Mouse (Mus musculus) CH12.LX (cell line): ENCODE data around the gene Snx10. TPM values are rescaled to one million over a fixed set of nuclear protein-coding genes. Genes with fewer than 3 reads are reported as not detected.

Experiments
- DNase-seq: peaks from one replicate; pipeline ENCODE4 v3.0.0-alpha.2; 2013; ENCODE audit errors: extremely low read depth
- H3K27ac ChIP-seq: 2 replicates; pipeline ENCODE4 v1.5.1; 2012; ENCODE audit warnings: low read depth, mild to moderate bottlenecking, control low read depth, moderate library complexity; ENCODE audit not compliant: insufficient read depth
- H3K27me3 ChIP-seq: replicated peaks from 2 replicates; pipeline ENCODE3; 2012; ENCODE audit warnings: inconsistent platforms
- H3K36me3 ChIP-seq, 2 experiments: replicated peaks in 1 of 2; 2 replicates each; pipeline versions ENCODE3 to v1.6.1; 2012; ENCODE audit warnings: inconsistent platforms in 1 of 2, low read length in 1 of 2, mild to moderate bottlenecking in 1 of 2, mixed read lengths in 1 of 2, moderate library complexity in 1 of 2; ENCODE audit not compliant: control insufficient read depth in 1 of 2, insufficient read depth in 1 of 2
- H3K4me1 ChIP-seq, 2 experiments: 2 replicates each; pipeline ENCODE4 v1.6.1; 2012; ENCODE audit warnings: inconsistent platforms in 1 of 2, moderate library complexity in 1 of 2; ENCODE audit not compliant: insufficient read depth in 2 of 2, control insufficient read depth in 1 of 2
- H3K4me2 ChIP-seq: 2 replicates; pipeline ENCODE4 v1.6.1; 2012; ENCODE audit warnings: low read depth, mild to moderate bottlenecking, control low read depth; ENCODE audit not compliant: poor library complexity, insufficient read depth, severe bottlenecking
- H3K4me3 ChIP-seq, 3 experiments: fragments of 150-350 bp in 1 of 3; sonication (generic) in 1 of 3; replicated peaks in 1 of 3; 2 replicates each; pipeline versions ENCODE3 to v1.5.1; 2011 to 2012; ENCODE audit warnings: low read depth in 2 of 3, low read length in 2 of 3, mild to moderate bottlenecking in 2 of 3, moderate library complexity in 2 of 3, control low read depth in 1 of 3, improper control_type of control experiment in 1 of 3, inconsistent platforms in 1 of 3, mixed read lengths in 1 of 3; ENCODE audit not compliant: poor library complexity in 1 of 3
- H3K79me2 ChIP-seq: replicated peaks from 2 replicates; pipeline ENCODE4 v1.6.1; 2012; ENCODE audit warnings: mild to moderate bottlenecking, moderate library complexity; ENCODE audit not compliant: control insufficient read depth, poor library complexity, insufficient read depth, severe bottlenecking; ENCODE audit errors: extremely low read depth
- H3K9ac ChIP-seq: 2 replicates; pipeline ENCODE4 v1.6.1; 2012; ENCODE audit warnings: low read depth, mild to moderate bottlenecking, control low read depth, moderate library complexity; ENCODE audit not compliant: insufficient read depth
- H3K9me3 ChIP-seq: replicated peaks from 2 replicates; pipeline ENCODE3; 2012; ENCODE audit warnings: low read length, inconsistent platforms, mixed read lengths
- CHD1 ChIP-seq: IDR thresholded peaks from 2 replicates; pipeline ENCODE4 v1.6.1; 2012; ENCODE audit warnings: low read depth, low read length, improper control_type of control experiment, inconsistent platforms
- CHD2 ChIP-seq: IDR thresholded peaks from 2 replicates; pipeline ENCODE4 v1.6.1; 2011; ENCODE audit warnings: low read length, improper control_type of control experiment
- CTCF ChIP-seq, 2 experiments: IDR thresholded peaks in 1 of 2; conservative IDR thresholded peaks in 1 of 2; 2 replicates each; pipeline ENCODE4 v1.5.1; 2011 to 2012; ENCODE audit warnings: low read depth in 2 of 2, low read length in 2 of 2, improper control_type of control experiment in 1 of 2, inconsistent platforms in 1 of 2, mild to moderate bottlenecking in 1 of 2, moderate library complexity in 1 of 2
- MAX ChIP-seq: IDR thresholded peaks from 2 replicates; pipeline ENCODE4 v1.6.1; 2011; ENCODE audit warnings: low read length, improper control_type of control experiment
- MXI1 ChIP-seq: IDR thresholded peaks from 2 replicates; pipeline ENCODE4 v1.6.1; 2011; ENCODE audit warnings: mild to moderate bottlenecking, low read depth, low read length, improper control_type of control experiment
- NELFE ChIP-seq: IDR thresholded peaks from 2 replicates; pipeline ENCODE4 v1.6.1; 2011; ENCODE audit warnings: low read depth, low read length, improper control_type of control experiment
- NRF1 ChIP-seq: IDR thresholded peaks from 2 replicates; pipeline ENCODE4 v1.6.1; 2014; ENCODE audit warnings: low read depth, mild to moderate bottlenecking, inconsistent platforms, low read length, improper control_type of control experiment, moderate library complexity
- POLR2A ChIP-seq: IDR thresholded peaks from 2 replicates; pipeline ENCODE4 v1.6.1; 2011; ENCODE audit warnings: low read depth, mild to moderate bottlenecking, improper control_type of control experiment, low read length
- SIN3A ChIP-seq: IDR thresholded peaks from 2 replicates; pipeline ENCODE4 v1.6.1; 2012; ENCODE audit warnings: low read length, improper control_type of control experiment, inconsistent platforms
- SMC3 ChIP-seq: IDR thresholded peaks from 2 replicates; pipeline ENCODE4 v1.6.1; 2011; ENCODE audit warnings: low read depth, low read length, improper control_type of control experiment
- UBTF ChIP-seq: IDR thresholded peaks from 2 replicates; pipeline ENCODE4 v1.6.1; 2012; ENCODE audit warnings: low read depth, mild to moderate bottlenecking, inconsistent platforms, low read length, improper control_type of control experiment, moderate library complexity
- USF2 ChIP-seq: conservative IDR thresholded peaks from 2 replicates; pipeline ENCODE4 v1.6.1; 2011; ENCODE audit warnings: low read depth, low read length, improper control_type of control experiment
- dilution Hi-C: fragments of 300-500 bp; cut with MboI; formaldehyde crosslinking; loops from 2 replicates; pipeline ENCODE4 v1.14.3; 2020; ENCODE audit warnings: low sequenced_read_pairs; ENCODE audit not compliant: extremely low pct_unique_long_range_greater_than_20kb, extremely low pct_ligation_motif_present
- in situ Hi-C: fragments of 300-500 bp; cut with MboI; formaldehyde crosslinking; loops from 3 replicates; pipeline ENCODE4 v1.14.3; 2019; ENCODE audit warnings: low sequenced_read_pairs, low pct_ligation_motif_present, low pct_unique_long_range_greater_than_20kb, mixed read lengths
- polyA plus RNA-seq: library from polyadenylated mRNA; unstranded; fragments of >175 nt; gene quantifications from 2 replicates; pipeline ENCODE4 v1.2.1, GENCODE M21; 2012; ENCODE audit warnings: low read depth; ENCODE audit not compliant: insufficient read length
- total RNA-seq, 2 experiments: library from RNA; depleted of rRNA; stranded (reverse); fragments of 300-350 nt in 1 of 2; fragments of >200 nt in 1 of 2; gene quantifications; 2 replicates each; pipeline ENCODE4 v1.2.3; 2012 to 2014

Snx10 gene
- total and polyA plus RNA-seq, 3 experiments: 27.6 to 84.7 (median 46.2) TPM

DNA sequence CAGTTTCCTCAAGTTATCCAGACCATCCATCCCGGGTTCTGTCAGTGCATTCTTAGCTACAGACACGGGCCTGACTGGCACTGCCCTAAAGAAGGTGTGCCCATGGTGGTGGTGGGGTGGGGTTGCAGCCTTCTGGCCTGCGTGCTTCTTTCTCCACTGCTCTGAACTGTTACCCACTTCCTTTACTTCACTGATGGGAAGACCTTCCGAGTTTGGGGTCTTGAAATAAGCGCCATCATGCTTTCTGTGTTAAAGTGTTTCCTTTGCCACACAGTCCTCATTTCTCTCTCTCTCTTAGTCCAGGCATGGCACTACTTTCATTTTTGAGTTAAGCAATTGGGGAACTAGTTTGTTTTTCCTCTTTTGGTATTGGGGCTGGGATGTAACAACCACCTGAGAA lies 1.3 kb downstream of the Snx10 start:
- dilution Hi-C loops: no loop called here
- peaks cover 2 to 16% of the 10 kb centered on the region in 2 experiments for H3K36me3 ChIP-seq
- in situ Hi-C loops: no loop called here
- H3K27me3 ChIP-seq: no peaks in the 10 kb centered on the region
- peaks cover 2 to 17% of the 10 kb centered on the region in 2 experiments; a peak in 2 of 4 replicates for H3K4me1 ChIP-seq
- no peaks in the 10 kb centered on the region; the same call in 1 of the 2 replicates for H3K79me2 ChIP-seq
- TF ChIP-seq NELFE: no peak
- TF ChIP-seq MAX: no peak
- no peak for TF ChIP-seq SMC3
- no peak for TF ChIP-seq CHD2
- TF ChIP-seq NRF1: no peak
- TF ChIP-seq, all 38 proteins: peak for 0
- Histone ChIP-seq H3K27ac (no peak overlapping the region), H3K4me2 (peak overlapping the region; percentile 87), H3K4me3 (peak overlapping the region; percentile 57 to 82 (median 74)), H3K9me3 (no peaks in the 10 kb centered on the region), H3K9ac (peak overlapping the region; percentile 96; the same call in 1 of the 2 replicates)
- DNase-seq: no peak

- no peak overlapping the region for H3K9ac ChIP-seq
- no peak for TF ChIP-seq CTCF (conservative IDR thresholded peaks at IDR 0.05 in 1 of 2, IDR thresholded peaks at IDR 0.05 in 1 of 2; ENCODE audit: low read depth in 2 of 2, low read length in 2 of 2)
These were observed 5.8 kb downstream of the Snx10 start for GRCm38 (mm10) chr6:51529457-51529856.

DNA sequence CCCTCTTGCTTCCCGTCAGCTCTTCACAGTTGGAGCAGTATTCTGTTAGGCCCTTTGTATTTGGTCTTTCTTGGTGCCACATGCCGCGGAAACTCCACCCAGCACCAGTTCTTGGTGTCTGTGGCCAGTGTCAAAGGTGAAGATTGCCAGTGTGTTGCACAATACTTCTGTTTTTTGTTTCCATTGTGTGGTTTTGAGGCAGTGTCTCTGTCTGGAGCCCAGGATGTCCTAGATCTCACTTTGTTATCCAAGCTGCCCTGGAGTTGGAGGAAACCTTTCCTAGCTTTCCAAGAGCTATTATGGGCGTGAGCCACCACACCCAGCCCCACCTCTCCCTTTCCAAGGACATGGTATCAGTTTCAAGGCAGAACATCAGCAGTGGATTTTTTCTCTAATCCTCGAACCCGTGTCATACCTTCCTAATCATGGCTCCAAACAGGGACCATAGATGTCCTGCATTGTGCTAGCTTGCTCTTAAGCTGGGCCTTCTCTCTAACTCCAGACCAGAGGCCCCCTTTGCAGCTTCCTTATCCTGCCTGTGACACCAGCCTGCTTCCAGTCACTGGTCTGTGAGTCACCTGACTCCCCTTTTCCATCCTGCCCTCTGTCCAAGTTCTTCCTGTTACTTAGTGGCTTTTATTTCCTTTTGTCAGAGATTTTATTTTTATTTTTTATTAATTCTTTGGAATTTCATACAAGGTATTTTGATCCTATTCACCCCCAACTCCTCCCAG lies 9.9 kb downstream of the Snx10 start:
- H3K9me3 ChIP-seq: peaks cover 2% of the 10 kb centered on the region
- peaks cover 7 to 16% of the 10 kb centered on the region in 2 experiments; a peak in 3 of 4 replicates for H3K4me1 ChIP-seq
- no peak overlapping the region for H3K9ac ChIP-seq
- no peak for DNase-seq
- dilution Hi-C loops (no loop called here), in situ Hi-C loops (no loop called here)
- H3K4me2 ChIP-seq: no peak overlapping the region
- TF ChIP-seq CHD1: no peak
- TF ChIP-seq POLR2A: no peak
- no peak for TF ChIP-seq NRF1
- TF ChIP-seq SIN3A: no peak
- TF ChIP-seq USF2: no peak
- TF ChIP-seq UBTF: no peak
- TF ChIP-seq MXI1: no peak
- H3K4me3 ChIP-seq: no peak overlapping the region
- no peaks in the 10 kb centered on the region for H3K27me3 ChIP-seq
- peaks cover 6 to 59% of the 10 kb centered on the region in 2 experiments for H3K36me3 ChIP-seq
- H3K79me2 ChIP-seq: no peaks in the 10 kb centered on the region; the same call in 1 of the 2 replicates
- no peak overlapping the region for H3K27ac ChIP-seq

More at GRCm38 (mm10) chr6:51529457-51529856, 5.8 kb downstream of the Snx10 start:
- H3K4me2 ChIP-seq: no peak overlapping the region
- dilution Hi-C loops (no loop called here), in situ Hi-C loops (no loop called here)
- H3K27ac ChIP-seq: no peak overlapping the region
- peaks cover 2% of the 10 kb centered on the region for H3K9me3 ChIP-seq
- peaks cover 7 to 28% of the 10 kb centered on the region in 2 experiments; a peak in 3 of 4 replicates for H3K4me1 ChIP-seq
- H3K36me3 ChIP-seq: peaks cover 6 to 46% of the 10 kb centered on the region in 2 experiments
- H3K79me2 ChIP-seq: no peaks in the 10 kb centered on the region; the same call in none of the 2 replicates
- H3K27me3 ChIP-seq: no peaks in the 10 kb centered on the region
- H3K4me3 ChIP-seq: no peak overlapping the region
- DNase-seq: no peak
